Mouse (Mus musculus): ENCODE results near the gene Pth2r. TPM values are rescaled to one million over a fixed set of nuclear protein-coding genes. Genes with fewer than 3 reads are reported as not detected.

Pth2r gene
- total RNA-seq, 1 experiment from 2014 or later: not detected

- ATAC-seq (replicated peaks in 1 of 2; ENCODE audit: insufficient read depth in 1 of 2, low FRiP score in 2 of 2, low TSS enrichment in 1 of 2, low read depth in 1 of 2, poor library complexity in 2 of 2, severe bottlenecking in 2 of 2): no peak
Measured at GRCm38 (mm10) chr1:65407441-65407840, 125.6 kb downstream of the Pth2r start.

- ATAC-seq (replicated peaks in 1 of 2; ENCODE audit: insufficient read depth in 1 of 2, low FRiP score in 2 of 2, low TSS enrichment in 1 of 2, low read depth in 1 of 2, poor library complexity in 2 of 2, severe bottlenecking in 2 of 2): peak in 1 of 2 experiments; percentile 62; a peak in 1 of 4 replicates
Measured at GRCm38 (mm10) chr1:65420909-65421308, 139.1 kb downstream of the Pth2r start.

GRCm38 (mm10) chr1:65422501-65423010, 140.7 kb downstream of the Pth2r start:
- ATAC-seq (replicated peaks in 1 of 2; ENCODE audit: insufficient read depth in 1 of 2, low FRiP score in 2 of 2, low TSS enrichment in 1 of 2, low read depth in 1 of 2, poor library complexity in 2 of 2, severe bottlenecking in 2 of 2): no peak

Other genes with a start within 250 kb of the Pth2r start
- not detected in 2 replicates for gene Akr1cl, start 249.3 kb upstream of the Pth2r start, total RNA-seq (2017)
- gene Cryge, start 230.9 kb upstream of the Pth2r start, total RNA-seq (2017): not detected in 2 replicates
- not detected in 2 replicates for gene Crygd, start 218.6 kb upstream of the Pth2r start, total RNA-seq (2017)
- not detected in 2 replicates for gene Crygc, start 208.4 kb upstream of the Pth2r start, total RNA-seq (2017)
- gene Crygb, start 199.8 kb upstream of the Pth2r start, total RNA-seq (2017): not detected in 2 replicates
- not detected in 2 replicates for gene Cryga, start 178.7 kb upstream of the Pth2r start, total RNA-seq (2017)
- not detected in 2 replicates for gene Gm28845, start 162.5 kb upstream of the Pth2r start, total RNA-seq (2017)
- gene D630023F18Rik, start 158.8 kb upstream of the Pth2r start, total RNA-seq (2017): 1.4 TPM in 1 of 2 replicates, not detected in the other
- 49.5 and 49.6 TPM in 2 replicates for gene Idh1, start 95.6 kb upstream of the Pth2r start, total RNA-seq (2017)
- 29.1 and 30.1 TPM in 2 replicates for gene Pikfyve, start 95.4 kb upstream of the Pth2r start, total RNA-seq (2017)

Data from hematopoietic stem cell, adult 5-6 weeks (primary cell).